Mouse (Mus musculus): ENCODE results near the gene Vmn1r95. TPM values are rescaled to one million over a fixed set of nuclear protein-coding genes. Genes with fewer than 3 reads are reported as not detected.
"Not testable (repeated sequence)": the region's sequence is repeated elsewhere in the genome, so short reads cannot be mapped to it uniquely, and the experiment has no call there.

Gene Vmn1r95
- not detected for total RNA-seq (2021)

DNA sequence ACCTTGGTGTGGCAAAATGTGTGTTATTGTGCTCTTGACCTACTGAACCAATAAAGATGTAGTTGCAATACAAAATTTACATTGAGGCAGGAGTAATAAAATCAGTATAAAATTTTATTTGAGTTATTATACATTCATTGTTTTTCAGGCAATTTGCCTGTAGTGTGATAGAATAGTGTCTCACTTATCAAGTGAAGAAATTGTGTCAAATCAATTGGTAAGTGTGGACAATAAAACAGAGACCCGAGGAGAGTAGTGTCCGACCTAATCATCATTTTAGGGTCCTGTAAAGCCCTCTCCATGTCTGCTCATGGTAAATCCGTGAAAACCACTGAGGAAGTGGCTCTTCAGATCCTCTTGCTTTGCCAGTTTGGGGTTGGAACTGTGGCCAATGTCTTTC, at the start of gene Vmn1r95:
Vmn1r95 (plus strand) TSS at position 301 of the 400 bp plus-strand sequence.
- DNase-seq (ENCODE audit: extremely low spot score in 1 of 2, low spot score in 2 of 2); intact Hi-C loops (cut with DNase I): not testable (repeated sequence)

DNA sequence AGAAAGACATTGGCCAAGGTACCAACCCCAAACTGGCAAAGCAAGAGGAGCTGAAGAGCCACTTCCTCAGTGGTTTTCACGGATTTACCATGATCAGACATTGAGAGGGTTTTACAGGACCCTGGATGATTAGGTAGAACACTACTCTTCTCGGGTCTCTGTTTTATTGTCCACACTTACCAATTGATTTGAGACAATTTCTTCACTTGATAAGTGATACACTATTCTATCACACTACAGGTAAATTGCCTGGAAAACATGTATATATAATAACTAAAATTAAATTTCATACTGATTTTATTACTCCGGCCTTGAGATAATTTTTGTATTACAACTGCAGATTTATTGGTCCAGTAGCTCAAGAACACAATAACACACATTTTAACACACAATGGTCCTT, 25.2 kb upstream of the Vmn1r95 start, which contains the start of gene Vmn1r94:
Vmn1r94 (minus strand) TSS at position 101 of the 400 bp plus-strand sequence.
- DNase-seq (ENCODE audit: extremely low spot score in 1 of 2, low spot score in 2 of 2); intact Hi-C loops (cut with DNase I): not testable (repeated sequence)

DNA sequence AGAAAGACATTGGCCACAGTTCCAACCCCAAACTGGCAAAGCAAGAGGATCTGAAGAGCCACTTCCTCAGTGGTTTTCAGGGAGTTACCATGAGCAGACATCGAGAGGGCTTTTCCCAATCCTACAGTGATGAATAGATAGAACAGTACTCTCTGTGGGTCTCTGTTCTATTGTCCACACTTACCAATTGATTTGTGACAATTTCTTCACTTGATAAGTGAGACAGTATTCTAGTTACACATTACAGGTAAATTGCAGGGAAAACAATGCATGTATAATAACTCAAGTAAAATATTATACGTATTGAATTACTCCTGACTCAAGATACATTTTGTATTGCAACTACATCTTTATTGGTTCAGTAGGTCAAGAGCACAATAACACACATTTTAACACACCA, 12.0 kb downstream of the Vmn1r95 start, which contains the start of gene Gm6164:
Gm6164 (minus strand) TSS at position 101 of the 400 bp plus-strand sequence.
- intact Hi-C loops (cut with DNase I); DNase-seq (ENCODE audit: extremely low spot score in 1 of 2, low spot score in 2 of 2): not testable (repeated sequence)

DNA sequence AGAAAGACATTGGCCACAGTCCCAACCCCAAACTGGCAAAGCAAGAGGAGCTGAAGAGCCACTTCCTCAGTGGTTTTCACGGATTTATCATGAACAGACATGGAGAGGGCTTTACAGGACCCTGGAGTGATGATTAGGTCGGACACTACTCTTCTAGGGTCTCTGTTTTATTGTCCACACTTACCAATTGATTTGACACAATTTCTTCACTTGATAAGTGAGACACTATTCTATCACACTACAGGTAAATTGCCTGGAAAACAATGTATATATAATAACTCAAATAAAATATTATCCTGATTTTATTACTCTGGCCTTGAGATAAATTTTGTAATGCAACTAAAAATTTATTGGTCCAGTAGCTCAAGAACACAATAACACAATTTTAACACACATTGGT, 40.2 kb downstream of the Vmn1r95 start, which contains the start of gene Gm4498:
Gm4498 (minus strand) TSS at position 101 of the 400 bp plus-strand sequence.
- DNase-seq (ENCODE audit: extremely low spot score in 1 of 2, low spot score in 2 of 2); intact Hi-C loops (cut with DNase I): not testable (repeated sequence)

Other genes starting within 250 kb of the Vmn1r95 start
- gene Igsf23, start 243.0 kb upstream of the Vmn1r95 start, total RNA-seq (2021), result not detected
- not detected for gene Ceacam20, start 228.3 kb upstream of the Vmn1r95 start, total RNA-seq (2021)
- gene Nlrp9b, start 202.2 kb upstream of the Vmn1r95 start, total RNA-seq (2021), result not detected
- not detected for gene Vmn1r91, start 94.0 kb upstream of the Vmn1r95 start, total RNA-seq (2021)
- gene Gm16442, start 71.1 kb upstream of the Vmn1r95 start, total RNA-seq (2021), result not detected
- gene Vmn1r93, start 54.6 kb upstream of the Vmn1r95 start, total RNA-seq (2021), result not detected
- not detected for gene Vmn1r94, start 25.3 kb upstream of the Vmn1r95 start, total RNA-seq (2021)
- gene Gm6164, start 11.9 kb downstream of the Vmn1r95 start, total RNA-seq (2021), result not detected
- not detected for gene Gm4498, start 40.1 kb downstream of the Vmn1r95 start, total RNA-seq (2021)
- gene Gm5890, start 69.1 kb downstream of the Vmn1r95 start, total RNA-seq (2021), result not detected
- not detected for gene Gm4133, start 140.4 kb downstream of the Vmn1r95 start, total RNA-seq (2021)
- gene Gm5728, start 181.7 kb downstream of the Vmn1r95 start, total RNA-seq (2021), result not detected
- gene Vmn1r100, start 224.2 kb downstream of the Vmn1r95 start, total RNA-seq (2021), result not detected
- not detected for gene Vmn1r101, start 248.9 kb downstream of the Vmn1r95 start, total RNA-seq (2021)

Measured in left cerebral cortex, postnatal 10 days (tissue).